Mouse (Mus musculus) gastrocnemius, postnatal 36 days (tissue): ENCODE measurements around the gene Dhx15. TPM values are rescaled to one million over a fixed set of nuclear protein-coding genes. Genes with fewer than 3 reads are reported as not detected.
"Not testable (repeated sequence)": the region's sequence is repeated elsewhere in the genome, so short reads cannot be mapped to it uniquely, and the experiment has no call there.

Experiments
- DNase-seq, 2 experiments: peaks; one replicate each; pipeline ENCODE4 v3.0.0; 2022
- intact Hi-C: fragments of 180-260 bp; cut with DNase I; formaldehyde crosslinking; loops from one replicate; pipeline ENCODE4 v1.15.1; 2025
- long read RNA-seq, 2 experiments: library from polyadenylated mRNA; stranded (forward); transcript quantifications; one replicate each; pipeline ENCODE4 v2.0.0; 2021
- total RNA-seq, 2 experiments: library from RNA; stranded (reverse); gene quantifications; 2 replicates each; pipeline ENCODE4 v1.2.3; 2021

Dhx15 gene
- total RNA-seq, result 10 to 100 TPM; 34.3 to 36.0 TPM
- long read RNA-seq, experiment 1, partial matches to known transcripts, result 1 of 5 reads
- long read RNA-seq, experiment 1, other reads (novel, unspliced or antisense), result 0 of 5 reads
- long read RNA-seq, experiment 2, transcript Dhx15-201 (14 exons, 3,010 nt), result major isoform, 7 of 12 reads
- long read RNA-seq, experiment 2, partial matches to known transcripts, result 4 of 12 reads
- long read RNA-seq, experiment 2, other reads (novel, unspliced or antisense), result 1 of 12 reads

GRCm38 (mm10) chr5:52190371-52191179, at the start of gene Dhx15:
Gene Dhx15 (minus strand): TSS chr5:52190514.
- peak; percentile 86 to 90 for DNase-seq
- intact Hi-C loops, result no loop called here

- intact Hi-C loops, result loop anchor here (5.0 kb wide), 1 partner anchor 102 kb away; no protein-coding TSS in a partner anchor
- DNase-seq, result no peak
Observed at GRCm38 (mm10) chr5:52238877-52239276, 48.6 kb upstream of the Dhx15 start.

GRCm38 (mm10) chr5:52237956-52238735, 47.8 kb upstream of the Dhx15 start:
- DNase-seq, result no peak
- intact Hi-C loops, result loop anchor here (5.0 kb wide), 1 partner anchor 101 kb away; no protein-coding TSS in a partner anchor

GRCm38 (mm10) chr5:52236585-52236984, 46.3 kb upstream of the Dhx15 start:
- intact Hi-C loops, result loop anchor here (5.0 kb wide), 1 partner anchor 99 kb away; no protein-coding TSS in a partner anchor
- DNase-seq, result not testable (repeated sequence)

- no peak for DNase-seq
- intact Hi-C loops, result no loop called here
Observed at GRCm38 (mm10) chr5:52234570-52234969, 44.3 kb upstream of the Dhx15 start.

- DNase-seq, result no peak
- intact Hi-C loops, result no loop called here
Observed at GRCm38 (mm10) chr5:52233891-52234290, 43.6 kb upstream of the Dhx15 start.

GRCm38 (mm10) chr5:52232611-52233010, 42.3 kb upstream of the Dhx15 start:
- intact Hi-C loops, result no loop called here
- no peak for DNase-seq

- no peak for DNase-seq
- intact Hi-C loops, result no loop called here
Observed at GRCm38 (mm10) chr5:52232199-52232598, 41.9 kb upstream of the Dhx15 start.

- intact Hi-C loops, result no loop called here
- no peak for DNase-seq
Observed at GRCm38 (mm10) chr5:52230466-52230865, 40.2 kb upstream of the Dhx15 start.

GRCm38 (mm10) chr5:52226677-52227076, 36.4 kb upstream of the Dhx15 start:
- intact Hi-C loops, result no loop called here
- DNase-seq, result no peak

GRCm38 (mm10) chr5:52221596-52221995, 31.3 kb upstream of the Dhx15 start:
- DNase-seq, result no peak
- intact Hi-C loops, result no loop called here

- intact Hi-C loops, result no loop called here
- no peak for DNase-seq
Observed at GRCm38 (mm10) chr5:52220013-52220804, 29.9 kb upstream of the Dhx15 start.

- intact Hi-C loops, result no loop called here
- DNase-seq, result no peak
Observed at GRCm38 (mm10) chr5:52218238-52218637, 27.9 kb upstream of the Dhx15 start.

GRCm38 (mm10) chr5:52213143-52213900, 23.0 kb upstream of the Dhx15 start:
- no peak for DNase-seq
- intact Hi-C loops, result no loop called here

GRCm38 (mm10) chr5:52191180-52191468, 810 bp upstream of the Dhx15 start:
- intact Hi-C loops, result no loop called here
- DNase-seq, result no peak

GRCm38 (mm10) chr5:52189664-52190365, 499 bp downstream of the Dhx15 start:
- peak in 1 of 2 experiments; percentile 28 for DNase-seq
- intact Hi-C loops, result no loop called here

- no peak for DNase-seq
- intact Hi-C loops, result no loop called here
Observed at GRCm38 (mm10) chr5:52188206-52188605, 2.1 kb downstream of the Dhx15 start.

- DNase-seq, result no peak
- intact Hi-C loops, result no loop called here
Observed at GRCm38 (mm10) chr5:52177326-52177725, 13.0 kb downstream of the Dhx15 start.

GRCm38 (mm10) chr5:52168468-52168867, 21.8 kb downstream of the Dhx15 start:
- no peak for DNase-seq
- intact Hi-C loops, result no loop called here
